Mouse (Mus musculus) urinary bladder, postnatal 10 days (tissue): ENCODE data around the gene Arid3a.

Source experiments
- DNase-seq: peaks from one replicate; pipeline ENCODE4 v3.0.0; 2022; ENCODE audit warnings: low spot score

The Arid3a gene

DNA sequence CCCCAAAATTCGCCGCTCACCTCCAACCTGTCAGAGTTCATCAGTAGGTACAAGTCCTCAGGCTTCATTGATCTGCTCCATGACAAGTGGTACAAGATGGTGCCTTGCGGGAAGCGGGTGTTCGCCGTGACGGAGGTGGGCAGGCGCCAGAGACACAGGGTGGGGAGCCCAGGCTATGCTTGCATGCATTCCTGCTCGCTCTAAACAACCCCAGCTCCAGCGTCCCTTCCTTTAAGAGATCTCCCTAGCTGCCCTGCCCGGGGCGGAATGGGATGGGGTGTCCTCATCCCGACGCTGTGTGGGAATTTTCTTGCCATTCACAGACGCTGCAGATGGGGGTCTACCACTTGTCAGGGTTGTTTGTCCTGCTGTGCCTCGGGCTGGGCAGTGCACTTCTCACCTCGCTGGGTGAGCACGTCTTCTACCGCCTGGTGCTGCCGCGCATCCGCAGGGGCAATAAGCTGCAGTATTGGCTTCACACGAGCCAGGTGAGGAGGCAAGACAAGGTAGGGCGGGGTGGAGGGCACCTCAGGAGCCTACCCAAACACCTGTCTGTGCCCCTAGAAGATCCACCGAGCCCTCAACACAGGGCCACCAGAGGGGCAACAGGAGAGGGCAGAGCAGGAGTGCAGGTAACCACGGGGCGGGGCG, 49.4 kb downstream of the Arid3a start:
- no peak for DNase-seq

DNA sequence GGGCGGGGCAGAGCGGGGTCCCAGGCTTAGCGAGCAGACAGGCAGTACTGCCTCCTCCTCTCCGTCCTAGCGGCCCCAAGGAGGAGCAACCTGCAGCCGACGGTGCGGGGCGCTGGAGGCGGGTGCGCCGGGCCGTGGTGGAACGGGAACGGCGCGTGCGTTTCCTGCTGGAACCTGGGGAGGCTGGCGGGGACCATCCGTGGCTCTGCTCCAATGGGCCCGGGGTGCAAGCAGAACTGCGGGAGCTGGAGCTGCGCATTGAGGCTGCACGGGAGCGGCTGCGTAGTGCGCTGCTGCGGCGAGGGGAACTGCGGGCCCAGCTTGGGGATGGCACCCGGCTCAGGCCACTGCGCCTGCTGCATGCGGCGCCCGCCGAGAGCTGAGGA, 49.9 kb downstream of the Arid3a start:
- no peak for DNase-seq

DNA sequence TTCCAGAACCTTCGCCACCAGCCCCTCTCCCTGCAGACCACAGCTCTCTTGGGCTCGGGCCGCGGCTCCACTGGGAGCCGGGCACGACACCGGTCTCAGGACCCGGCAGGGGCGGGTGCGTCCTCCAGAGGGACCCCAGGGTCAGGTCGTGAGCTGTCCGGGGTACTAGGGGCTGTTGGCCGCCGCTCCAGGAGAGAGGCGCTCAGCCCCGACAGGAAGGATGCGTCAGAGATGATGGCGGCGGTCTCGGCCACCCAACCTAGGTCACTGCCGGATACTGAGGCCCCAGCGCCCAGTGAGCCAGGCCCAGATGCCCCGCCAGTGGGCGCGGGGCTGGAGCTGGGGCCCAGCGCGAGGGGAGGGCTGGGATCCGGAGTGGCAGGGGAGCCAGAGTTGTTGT, 50.5 kb downstream of the Arid3a start:
- no peak for DNase-seq

DNA sequence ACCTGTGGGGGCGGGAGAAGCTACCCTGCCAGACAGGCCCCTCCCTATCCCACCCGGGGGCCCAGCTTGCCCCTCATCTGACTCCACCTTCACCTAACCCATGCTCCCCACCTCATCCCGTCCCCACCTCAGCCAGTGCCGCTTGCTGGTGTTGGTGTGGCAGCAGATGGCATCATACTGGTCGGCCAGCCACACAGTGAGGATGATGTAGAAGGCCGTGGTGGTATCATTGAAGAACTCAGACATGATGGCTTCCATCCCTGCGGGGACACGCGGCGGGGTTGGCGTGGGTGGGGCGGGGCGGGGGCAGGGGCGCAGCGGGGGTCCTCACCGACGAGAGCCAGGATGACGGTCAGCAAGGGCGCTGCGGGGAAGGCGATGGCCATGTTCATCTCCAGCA, 51.2 kb downstream of the Arid3a start:
- DNase-seq = no peak

DNA sequence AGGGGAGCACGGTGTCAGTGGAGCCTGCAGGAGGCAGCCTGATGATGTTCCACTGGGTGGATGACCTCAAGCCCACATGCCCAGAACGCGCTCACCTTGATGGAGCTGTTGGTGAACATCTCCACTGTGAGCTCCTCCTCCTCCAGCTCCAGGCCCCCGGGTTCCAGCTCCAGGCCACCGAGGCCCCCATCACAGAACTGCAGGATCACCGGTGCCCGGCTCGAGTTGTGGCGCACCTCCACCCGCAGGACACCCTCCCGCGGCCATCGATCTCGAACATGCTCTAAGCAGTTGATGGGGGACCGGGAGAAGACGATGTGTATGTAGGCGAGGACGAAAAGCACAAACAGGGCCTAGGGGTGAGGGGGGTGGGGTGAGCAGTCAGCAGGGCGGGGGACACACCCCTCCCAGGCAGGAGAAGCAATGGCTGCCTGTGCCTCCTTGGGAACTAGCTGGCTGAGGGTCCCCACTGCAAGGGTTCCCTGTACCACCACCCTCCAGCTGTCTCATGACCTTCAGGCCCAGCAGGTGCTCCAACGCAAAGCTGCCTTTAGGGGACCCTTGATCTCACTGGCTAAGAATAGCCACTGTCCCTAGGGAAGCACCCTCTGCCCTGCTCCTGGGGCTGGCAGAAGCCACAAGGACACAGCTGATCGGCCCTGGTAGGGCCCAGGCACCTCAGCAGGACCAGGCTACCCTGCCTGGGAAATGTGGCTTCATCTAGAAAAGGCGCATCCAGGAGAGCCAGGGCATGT, 52.7 kb downstream of the Arid3a start:
- no peak for DNase-seq

DNA sequence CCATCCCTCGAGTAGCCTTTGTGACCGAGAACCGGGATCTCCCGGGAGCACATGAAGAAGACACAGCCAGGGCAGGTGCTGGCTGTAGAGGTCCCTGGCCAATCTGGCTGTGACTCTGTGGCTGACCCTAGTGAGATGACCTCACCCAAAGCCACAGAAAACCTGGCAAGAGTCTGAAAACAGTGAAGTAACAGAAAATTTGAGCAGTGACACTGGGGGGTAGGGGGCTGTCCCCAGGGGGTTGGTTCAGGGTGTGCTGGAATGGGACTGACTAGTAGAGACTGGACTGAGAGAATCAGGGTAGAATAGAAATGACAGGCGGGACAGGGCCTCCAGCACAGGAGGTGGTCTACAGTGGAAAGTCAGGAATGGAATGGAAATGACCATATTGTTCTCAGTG, 56.4 kb downstream of the Arid3a start:
- DNase-seq = no peak

DNA sequence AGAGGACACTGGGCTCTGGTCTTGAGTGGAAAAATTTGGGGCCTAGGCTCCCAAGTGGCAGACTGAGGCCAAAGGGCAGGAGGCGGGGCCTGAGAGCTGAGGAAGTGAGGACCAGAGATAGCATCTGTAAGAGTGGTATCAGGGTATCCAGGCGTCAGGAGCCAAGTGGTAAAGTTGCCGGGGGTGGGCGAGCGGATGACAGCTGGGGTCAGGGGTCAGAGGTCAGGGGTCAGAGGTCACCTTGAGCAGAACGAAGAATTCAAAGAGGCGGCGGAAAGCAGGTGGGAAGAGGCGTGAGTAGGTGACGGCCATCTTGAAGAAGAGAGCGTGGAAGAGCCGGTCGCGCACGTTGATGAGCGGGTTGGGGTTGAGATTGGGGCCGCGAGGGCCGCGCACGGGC, 56.8 kb downstream of the Arid3a start:
- DNase-seq = no peak

DNA sequence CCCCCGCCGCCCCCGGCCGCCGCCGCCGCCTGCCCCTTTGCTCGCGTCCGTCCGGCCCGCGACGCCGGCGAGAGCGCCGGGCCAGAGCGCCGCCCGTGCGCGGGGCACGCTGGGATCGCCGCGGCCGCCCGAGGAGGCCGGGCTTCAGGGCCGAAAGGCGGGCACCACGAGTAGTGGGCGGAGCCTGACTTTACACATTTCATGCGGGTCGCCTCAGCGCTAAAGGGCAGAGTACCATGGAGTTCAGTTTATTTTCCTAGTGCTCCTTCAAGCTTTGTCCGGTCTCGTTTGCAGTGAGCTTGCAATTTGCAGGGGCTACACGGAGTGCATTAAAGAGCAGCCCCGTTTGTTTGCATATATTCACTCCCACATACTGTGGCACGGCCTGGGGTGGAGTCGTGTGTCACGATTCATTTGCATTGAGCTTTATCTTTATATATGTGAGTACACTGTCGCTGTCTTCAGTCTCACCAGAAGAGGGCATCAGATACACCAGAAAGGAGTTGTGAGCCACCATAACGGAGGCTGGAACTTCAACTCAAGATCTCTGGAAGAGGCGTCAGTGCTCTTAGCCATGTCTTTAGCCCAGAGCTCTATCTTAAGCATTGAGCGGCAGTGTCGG, 57.5 kb downstream of the Arid3a start, which contains the start of gene Tmem259:
Tmem259 (minus strand) TSS at position 136 of the 622 bp plus-strand sequence.
- no peak for DNase-seq

DNA sequence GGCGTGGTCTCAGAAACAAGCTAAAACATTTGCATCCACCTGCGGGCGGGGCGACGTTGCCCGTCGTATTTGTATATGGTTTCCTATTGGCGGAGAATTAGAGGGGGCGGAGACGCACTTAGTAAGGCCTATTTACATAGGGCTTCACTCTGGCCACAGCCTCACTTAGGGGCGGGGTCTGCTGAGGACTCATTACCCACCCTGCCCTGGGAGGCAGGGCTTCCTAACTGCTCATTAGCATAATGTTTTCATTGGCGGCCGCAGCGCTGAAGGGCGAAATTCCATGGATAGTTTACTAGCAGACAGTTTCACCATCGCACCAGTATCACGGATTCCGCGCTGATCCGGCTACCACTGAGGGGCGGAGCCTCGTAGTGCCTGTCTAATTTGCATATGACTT, 58.0 kb downstream of the Arid3a start:
- DNase-seq = peak; percentile 78

DNA sequence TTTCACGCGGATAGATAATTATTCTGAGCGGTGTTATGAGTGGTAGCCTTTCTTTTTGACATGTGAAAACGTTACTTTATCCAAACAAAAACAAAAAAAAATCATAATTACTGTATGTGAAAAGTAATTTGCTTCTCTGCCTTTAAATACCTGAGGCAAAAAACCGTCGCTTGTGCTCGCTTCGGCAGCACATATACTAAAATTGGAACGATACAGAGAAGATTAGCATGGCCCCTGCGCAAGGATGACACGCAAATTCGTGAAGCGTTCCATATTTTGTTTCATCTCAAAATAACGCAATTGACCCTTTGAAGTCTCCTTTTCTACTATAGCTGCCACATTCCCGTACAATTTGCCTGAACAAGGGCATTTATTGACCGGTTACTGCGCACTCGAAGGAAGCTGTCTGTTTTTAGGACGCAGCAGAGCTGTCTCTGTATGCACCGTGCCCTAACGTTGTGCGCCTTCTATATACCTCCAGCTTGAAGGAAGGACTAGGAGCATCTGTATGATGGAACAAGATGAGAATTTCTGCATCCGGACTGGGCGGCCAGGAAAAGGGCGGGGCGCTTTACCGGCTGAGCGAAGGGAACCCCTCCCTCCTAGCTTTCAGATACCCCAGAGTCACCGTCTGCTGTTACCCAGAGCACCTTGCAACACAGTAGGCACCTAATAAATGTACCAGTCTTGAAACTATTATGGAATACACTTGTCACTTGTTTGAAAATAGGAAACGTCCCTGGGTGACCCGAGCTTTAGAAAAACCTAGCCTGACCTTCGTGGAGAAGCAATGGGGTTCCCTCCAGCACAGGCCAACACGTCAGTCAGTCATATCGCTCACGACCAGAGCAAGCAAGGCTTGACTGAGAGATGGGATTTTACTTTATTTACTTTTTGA, 58.7 kb downstream of the Arid3a start:
- DNase-seq = no peak

DNA sequence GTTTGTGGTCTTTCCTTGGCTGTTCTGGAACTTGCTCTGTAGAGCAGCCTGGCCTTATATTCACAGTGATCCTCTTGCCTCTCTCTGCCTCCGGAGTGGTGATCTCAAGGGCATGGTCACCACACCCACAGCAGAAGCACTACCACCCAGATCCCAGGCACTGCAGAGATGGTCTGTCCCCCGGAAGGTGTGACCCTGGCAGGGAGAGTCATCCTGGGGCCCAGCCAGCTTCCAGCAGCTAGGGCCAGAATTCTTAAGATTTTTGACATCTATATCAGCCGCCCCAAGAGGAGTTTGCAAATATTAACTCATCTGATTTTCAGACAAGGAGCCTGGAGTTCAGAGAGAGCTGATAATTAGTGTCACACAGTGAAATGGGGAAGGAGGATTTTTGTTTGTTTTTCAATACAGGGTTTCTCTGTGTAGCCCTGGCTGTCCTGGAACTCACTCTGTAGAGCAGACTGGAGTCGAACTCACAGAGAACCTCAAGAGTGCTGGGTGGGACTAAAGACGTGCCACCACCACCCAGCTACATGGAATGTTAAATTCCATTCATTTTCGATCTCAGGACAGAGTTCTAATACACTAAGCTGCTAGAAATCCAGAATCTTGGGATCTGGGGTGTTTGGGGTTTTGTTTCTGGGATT, 59.5 kb downstream of the Arid3a start:
- no peak for DNase-seq

DNA sequence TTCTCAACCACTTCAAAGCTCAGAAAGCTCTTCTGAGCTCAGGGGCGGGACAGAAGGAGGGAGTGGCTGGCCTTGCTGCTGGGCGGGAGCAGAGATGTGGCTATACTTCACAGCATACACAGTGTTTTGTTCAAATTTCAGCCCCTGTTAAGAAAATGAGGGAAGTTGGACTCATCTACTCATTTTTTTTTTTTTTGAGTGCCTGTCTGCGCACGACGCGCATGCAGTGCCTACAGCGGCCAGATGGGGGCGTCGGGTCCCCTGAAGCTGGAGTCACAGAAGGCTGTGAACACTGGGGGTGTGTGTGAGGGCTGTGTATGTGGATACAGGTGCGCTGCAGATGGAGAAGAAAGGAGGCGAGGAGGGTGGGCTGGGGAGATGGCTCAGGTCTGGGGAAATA, 60.1 kb downstream of the Arid3a start:
- peak; percentile 74 for DNase-seq

DNA sequence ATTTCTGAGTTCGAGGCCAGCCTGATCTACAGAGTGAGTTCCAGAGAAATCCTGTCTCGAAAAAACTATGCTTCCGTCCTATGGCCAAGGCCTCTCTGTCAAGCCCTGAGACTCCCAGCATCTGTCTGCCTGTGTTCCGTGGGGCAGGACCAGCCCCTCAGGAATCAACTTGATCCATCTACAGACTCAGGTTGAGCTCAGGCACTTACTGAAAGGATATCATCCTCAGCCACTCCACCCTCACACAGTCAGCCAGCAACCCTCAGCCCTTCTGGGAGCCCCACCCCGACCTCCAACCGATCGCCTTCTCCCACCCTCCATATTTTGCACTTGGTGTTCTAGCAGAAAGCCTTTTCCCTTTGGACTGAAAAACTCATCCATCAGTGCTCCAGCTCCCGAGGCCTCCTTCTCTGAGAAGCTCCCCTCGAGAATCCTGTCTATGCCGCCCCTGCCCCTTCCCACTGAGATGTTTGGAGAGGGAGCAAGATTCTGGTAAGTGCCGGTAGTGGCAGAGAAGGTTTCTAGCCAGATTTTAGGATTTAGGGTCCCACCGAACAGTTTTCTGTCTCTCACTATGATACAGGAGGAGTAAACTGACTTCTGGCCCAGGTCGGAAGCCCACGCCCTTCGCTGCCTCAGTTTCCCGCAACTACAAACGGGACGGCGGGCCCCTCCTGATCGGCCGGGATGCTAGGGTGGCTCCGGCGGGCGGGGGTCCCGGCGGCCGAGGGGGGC, 61.1 kb downstream of the Arid3a start:
- DNase-seq = no peak

DNA sequence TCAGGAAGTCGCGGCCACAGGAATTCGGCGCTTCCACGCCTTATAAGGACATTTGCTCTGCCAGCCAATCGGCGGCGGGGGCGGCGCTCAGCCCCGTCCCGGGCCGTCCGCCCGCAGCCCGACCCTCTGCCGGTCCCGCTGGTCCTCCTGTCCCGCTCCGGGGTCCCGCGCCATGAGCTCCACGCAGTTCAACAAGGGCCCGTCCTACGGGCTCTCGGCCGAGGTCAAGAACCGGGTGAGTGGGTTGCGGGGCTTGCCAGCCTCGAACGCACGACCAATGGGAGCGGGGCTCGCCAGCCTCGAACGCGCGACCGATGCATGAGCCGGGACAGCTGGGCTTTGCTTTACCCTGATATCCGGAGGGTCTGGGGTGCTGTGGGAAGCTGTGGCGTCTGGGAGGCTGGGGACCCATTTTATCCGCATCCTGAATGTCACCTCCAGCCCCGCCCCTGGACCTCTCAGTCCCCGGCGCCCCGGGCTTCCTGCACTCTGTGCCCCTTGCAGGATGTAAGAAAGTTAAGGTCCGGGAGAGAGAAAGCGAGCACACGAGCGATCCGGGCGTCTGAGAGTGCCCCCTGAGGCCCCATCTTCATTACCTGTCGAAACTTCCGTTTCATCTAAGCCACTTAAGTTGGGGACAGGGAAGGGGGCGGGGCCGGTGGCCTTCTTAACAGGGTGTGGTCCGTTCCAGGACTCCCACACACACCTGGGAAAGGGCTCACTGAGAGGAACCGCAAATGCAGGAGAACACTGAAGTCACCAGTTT, 61.8 kb downstream of the Arid3a start, which contains the start of gene Cnn2:
Cnn2 (plus strand) TSS at position 79 of the 766 bp plus-strand sequence.
- DNase-seq = no peak

DNA sequence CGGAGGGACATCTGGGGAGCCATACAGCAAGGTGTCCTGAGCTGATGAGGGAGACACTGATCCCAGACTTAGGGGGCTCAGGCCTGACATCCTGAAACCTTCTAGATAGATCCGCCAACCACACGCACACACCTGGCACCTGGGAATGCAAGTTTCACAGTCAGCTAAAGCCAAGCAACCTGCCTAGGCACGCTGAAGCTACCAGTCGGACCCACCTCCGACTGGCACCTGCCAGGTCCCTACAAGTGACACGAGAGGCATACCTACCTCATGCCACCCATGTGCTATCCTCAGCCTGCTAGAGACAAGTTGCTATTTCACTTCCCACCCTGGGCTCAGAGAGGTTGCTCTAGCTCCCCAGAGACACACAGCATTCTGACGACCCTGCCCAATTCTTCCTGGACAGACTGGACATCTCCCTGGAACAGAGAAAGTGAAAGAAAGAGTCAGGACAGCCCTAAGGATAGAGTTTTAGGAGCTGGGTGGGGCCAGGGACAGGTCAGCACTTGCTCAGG, 62.5 kb downstream of the Arid3a start:
- DNase-seq = no peak

DNA sequence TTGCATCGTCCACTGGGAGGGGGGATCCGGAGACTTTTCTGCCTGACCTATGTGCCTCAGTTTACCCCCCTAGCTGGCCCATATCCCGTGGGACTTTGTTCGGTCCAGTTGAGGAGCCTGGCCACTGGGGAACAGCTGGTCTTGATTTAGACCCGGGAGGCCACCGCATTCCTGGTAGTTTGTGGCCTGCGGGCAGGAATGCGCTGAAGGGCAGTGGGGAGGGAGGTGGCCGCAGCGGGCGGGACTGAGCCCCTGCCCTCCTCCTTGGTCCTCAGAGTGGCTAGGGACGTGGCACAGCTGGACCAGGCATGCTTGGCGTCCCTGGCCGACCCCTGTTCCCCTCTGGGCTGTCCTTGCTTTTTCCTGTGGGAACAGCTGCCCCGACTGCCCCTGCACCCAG, 63.0 kb downstream of the Arid3a start:
- no peak for DNase-seq

DNA sequence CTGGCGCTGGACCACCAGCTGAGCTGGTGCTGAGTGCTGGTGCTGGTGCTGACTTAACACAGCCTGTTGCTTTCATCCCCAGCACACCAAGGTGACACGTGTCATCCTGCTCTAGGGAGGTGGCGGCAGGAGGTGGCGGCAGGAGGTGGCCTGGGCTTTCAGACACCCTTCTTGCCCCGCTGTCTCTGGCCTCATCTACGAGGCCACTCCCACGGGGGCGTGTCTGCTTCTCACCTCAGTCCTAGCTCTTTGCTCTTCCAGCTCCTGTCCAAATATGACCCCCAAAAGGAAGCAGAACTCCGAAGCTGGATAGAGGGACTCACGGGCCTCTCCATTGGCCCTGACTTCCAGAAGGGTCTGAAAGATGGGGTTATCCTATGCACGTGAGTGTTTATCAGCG, 64.3 kb downstream of the Arid3a start:
- DNase-seq = no peak

DNA sequence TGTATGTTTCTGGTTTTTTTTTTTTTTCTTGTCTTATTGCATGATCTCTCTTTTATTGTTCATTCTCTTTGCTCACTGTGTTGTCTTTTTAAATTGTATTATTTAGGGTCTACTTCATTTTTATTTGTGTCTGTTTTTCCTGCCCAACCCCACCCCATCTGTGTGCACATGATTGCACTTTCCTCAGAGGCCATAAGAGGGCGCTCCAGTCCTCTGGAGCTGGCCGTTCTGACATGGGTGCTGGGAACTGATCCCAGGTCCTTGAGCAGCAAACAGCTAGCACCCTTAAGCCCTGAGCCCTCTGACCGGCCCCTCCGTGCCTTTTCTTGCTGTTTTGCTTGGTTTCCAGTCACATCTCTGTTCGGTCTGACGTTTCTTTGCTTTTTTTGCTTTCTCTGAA, 64.7 kb downstream of the Arid3a start:
- no peak for DNase-seq

DNA sequence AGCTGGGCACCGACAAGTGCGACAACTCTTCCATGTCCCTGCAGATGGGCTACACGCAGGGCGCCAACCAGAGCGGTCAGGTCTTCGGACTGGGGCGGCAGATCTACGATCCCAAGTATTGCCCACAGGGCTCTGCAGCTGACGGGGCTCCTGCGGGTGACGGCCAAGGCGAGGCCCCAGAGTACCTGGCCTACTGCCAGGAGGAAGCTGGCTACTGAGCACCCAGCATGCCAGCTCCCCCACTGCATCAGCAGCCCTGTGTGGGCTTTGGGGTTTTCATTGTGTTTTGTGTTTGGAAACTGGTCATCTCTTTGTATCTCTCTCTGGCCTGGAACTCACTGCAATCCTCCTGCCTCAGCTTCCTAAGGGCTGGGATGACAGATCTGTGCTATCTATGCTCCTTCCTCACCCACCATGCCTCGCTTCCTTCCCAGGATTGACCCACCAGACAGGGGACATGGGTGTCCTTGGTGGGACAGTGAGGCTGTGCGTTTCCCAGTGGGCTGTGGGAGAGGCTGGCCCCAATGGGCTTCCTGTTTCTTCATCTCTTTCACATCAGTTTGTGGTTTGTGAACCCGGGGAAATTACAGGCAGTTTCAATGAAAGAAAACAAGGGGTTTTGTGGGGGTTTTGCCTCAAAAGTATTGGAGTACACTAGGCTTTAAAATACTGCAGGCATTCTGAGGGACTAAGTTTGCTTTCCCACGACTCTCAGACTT, 67.7 kb downstream of the Arid3a start:
- no peak for DNase-seq
